Mouse (Mus musculus) forebrain, embryonic 10.5 days (tissue): ENCODE measurements around the gene Tcl1b2. TPM values are rescaled to one million over a fixed set of nuclear protein-coding genes. Genes with fewer than 3 reads are reported as not detected.

ENCODE experiments used
- DNase-seq: peaks from one replicate; pipeline ENCODE4 v3.0.0-alpha.2; 2017; ENCODE audit warnings: low spot score; ENCODE audit errors: extremely low spot score
- H3K27ac ChIP-seq: fragments of 300-500 bp; sonication (generic); 2 replicates; pipeline ENCODE4 v1.5.1; 2016; ENCODE audit warnings: mild to moderate bottlenecking
- H3K27me3 ChIP-seq: fragments of 300-500 bp; sonication (generic); 2 replicates; pipeline ENCODE4 v1.6.1; 2016; ENCODE audit warnings: mild to moderate bottlenecking; ENCODE audit not compliant: poor library complexity, severe bottlenecking
- H3K36me3 ChIP-seq: fragments of 300-500 bp; sonication (generic); replicated peaks from 2 replicates; pipeline ENCODE4 v1.6.1; 2016; ENCODE audit warnings: mild to moderate bottlenecking, moderate library complexity
- H3K4me1 ChIP-seq: fragments of 300-500 bp; sonication (generic); 2 replicates; pipeline ENCODE4 v1.6.1; 2016
- H3K4me3 ChIP-seq: fragments of 300-500 bp; sonication (generic); 2 replicates; pipeline ENCODE4 v1.5.1; 2016; ENCODE audit warnings: mild to moderate bottlenecking, moderate library complexity
- H3K9me3 ChIP-seq: fragments of 300-500 bp; sonication (generic); 2 replicates; pipeline ENCODE4 v1.6.1; 2016; ENCODE audit warnings: mild to moderate bottlenecking, moderate library complexity
- WGBS: fragments of 180-500 bp; shearing (Covaris S2); methylation state at CpG from one replicate; pipeline ENCODE4 v1.1.7; 2016; 5-methylcytosine and 5-hydroxymethylcytosine counted together
- polyA plus RNA-seq: library from polyadenylated mRNA; unstranded; fragments of >200 nt; fragmentation: Nextera tagmentation; extraction: Ambion mirVana; gene quantifications from 2 replicates; pipeline ENCODE4 v1.2.1, GENCODE M21; 2016

The Tcl1b2 gene
- not detected in 2 replicates for polyA plus RNA-seq

GRCm38 (mm10) chr12:105145714-105146113 is at the start of gene Tcl1b2:
Gene Tcl1b2, plus strand, starts transcription at chr12:105146014.
- Histone ChIP-seq H3K36me3 (no peaks in the 10 kb centered on the region), H3K9me3 (no peaks in the 10 kb centered on the region), H3K27me3 (no peaks in the 10 kb centered on the region), H3K27ac (no peak within 1 kb of the TSS), H3K4me3 (no peak within 1 kb of the TSS), H3K4me1 (no peaks in the 10 kb centered on the region)
- DNase-seq: no peak
- WGBS: 85% methylated on average over 3 of the region's 3 CpGs

GRCm38 (mm10) chr12:105099466-105100044 is 46.3 kb upstream of the Tcl1b2 start:
- no peak overlapping the region for H3K4me3 ChIP-seq
- no peak for DNase-seq
- peaks cover 12% of the 10 kb centered on the region; the same call in 1 of the 2 replicates for H3K27me3 ChIP-seq
- H3K9me3 ChIP-seq: no peaks in the 10 kb centered on the region
- no peaks in the 10 kb centered on the region for H3K36me3 ChIP-seq
- H3K4me1 ChIP-seq: peaks cover 14% of the 10 kb centered on the region; the same call in 1 of the 2 replicates
- H3K27ac ChIP-seq: no peak overlapping the region
- WGBS: 68% methylated on average over 9 of the region's 9 CpGs

- Histone ChIP-seq H3K27me3 (peaks cover 12% of the 10 kb centered on the region; the same call in 1 of the 2 replicates), H3K9me3 (no peaks in the 10 kb centered on the region), H3K4me1 (peaks cover 14% of the 10 kb centered on the region; the same call in 1 of the 2 replicates), H3K4me3 (no peak overlapping the region), H3K36me3 (no peaks in the 10 kb centered on the region), H3K27ac (no peak overlapping the region)
- no peak for DNase-seq
- 67% methylated on average over 8 of the region's 8 CpGs for WGBS
Observed at GRCm38 (mm10) chr12:105102901-105103300, 42.9 kb upstream of the Tcl1b2 start.

- H3K4me1 ChIP-seq: peaks cover 14% of the 10 kb centered on the region; the same call in 1 of the 2 replicates
- WGBS: 10% methylated on average over 4 of the region's 4 CpGs
- no peaks in the 10 kb centered on the region for H3K9me3 ChIP-seq
- H3K36me3 ChIP-seq: no peaks in the 10 kb centered on the region
- peak; percentile 85 for DNase-seq
- no peak overlapping the region for H3K4me3 ChIP-seq
- peaks cover 12% of the 10 kb centered on the region; the same call in 1 of the 2 replicates for H3K27me3 ChIP-seq
- no peak overlapping the region for H3K27ac ChIP-seq
Observed at GRCm38 (mm10) chr12:105104036-105104435, 41.8 kb upstream of the Tcl1b2 start.

GRCm38 (mm10) chr12:105105326-105105725 is 40.5 kb upstream of the Tcl1b2 start:
- Histone ChIP-seq H3K4me1 (peaks cover 12% of the 10 kb centered on the region; the same call in 1 of the 2 replicates), H3K36me3 (no peaks in the 10 kb centered on the region), H3K4me3 (no peak overlapping the region), H3K27ac (no peak overlapping the region), H3K27me3 (peaks cover 12% of the 10 kb centered on the region; the same call in 1 of the 2 replicates), H3K9me3 (no peaks in the 10 kb centered on the region)
- DNase-seq: no peak
- WGBS: 87% methylated on average over 5 of the region's 5 CpGs

- H3K27me3 ChIP-seq: no peaks in the 10 kb centered on the region
- WGBS: 91% methylated on average over 4 of the region's 4 CpGs
- no peak overlapping the region for H3K4me3 ChIP-seq
- no peak for DNase-seq
- H3K9me3 ChIP-seq: no peaks in the 10 kb centered on the region
- H3K4me1 ChIP-seq: peaks cover 12% of the 10 kb centered on the region
- H3K36me3 ChIP-seq: no peaks in the 10 kb centered on the region
- no peak overlapping the region for H3K27ac ChIP-seq
Observed at GRCm38 (mm10) chr12:105108856-105109255, 37.0 kb upstream of the Tcl1b2 start.

GRCm38 (mm10) chr12:105109406-105109805 is 36.4 kb upstream of the Tcl1b2 start:
- Histone ChIP-seq H3K9me3 (no peaks in the 10 kb centered on the region), H3K4me3 (no peak overlapping the region), H3K27ac (no peak overlapping the region), H3K27me3 (no peaks in the 10 kb centered on the region), H3K4me1 (peaks cover 12% of the 10 kb centered on the region), H3K36me3 (no peaks in the 10 kb centered on the region)
- 76% methylated on average over 3 of the region's 3 CpGs for WGBS
- no peak for DNase-seq

- DNase-seq: no peak
- no peak overlapping the region for H3K4me3 ChIP-seq
- no peaks in the 10 kb centered on the region for H3K27me3 ChIP-seq
- no peak overlapping the region for H3K27ac ChIP-seq
- H3K4me1 ChIP-seq: peaks cover 12% of the 10 kb centered on the region
- 75% methylated on average over 4 of the region's 4 CpGs for WGBS
- no peaks in the 10 kb centered on the region for H3K9me3 ChIP-seq
- no peaks in the 10 kb centered on the region for H3K36me3 ChIP-seq
Observed at GRCm38 (mm10) chr12:105109812-105110211, 36.0 kb upstream of the Tcl1b2 start.

GRCm38 (mm10) chr12:105112321-105112988 is 33.4 kb upstream of the Tcl1b2 start:
- DNase-seq: no peak
- 72% methylated on average over 13 of the region's 13 CpGs for WGBS
- no peak overlapping the region for H3K4me3 ChIP-seq

GRCm38 (mm10) chr12:105116648-105117047 is 29.2 kb upstream of the Tcl1b2 start:
- Histone ChIP-seq H3K27me3 (no peaks in the 10 kb centered on the region), H3K36me3 (no peaks in the 10 kb centered on the region), H3K9me3 (no peaks in the 10 kb centered on the region), H3K4me1 (peaks cover 6% of the 10 kb centered on the region), H3K27ac (no peak overlapping the region), H3K4me3 (no peak overlapping the region)
- DNase-seq: no peak
- 91% methylated on average over 1 of the region's 1 CpGs for WGBS

More at GRCm38 (mm10) chr12:105112321-105112988, 33.4 kb upstream of the Tcl1b2 start:
- Histone ChIP-seq H3K27me3 (no peaks in the 10 kb centered on the region), H3K4me1 (peaks cover 12% of the 10 kb centered on the region), H3K9me3 (no peaks in the 10 kb centered on the region), H3K36me3 (no peaks in the 10 kb centered on the region), H3K27ac (no peak overlapping the region)

GRCm38 (mm10) chr12:105125362-105125761 is 20.5 kb upstream of the Tcl1b2 start:
- H3K4me1 ChIP-seq: no peaks in the 10 kb centered on the region

GRCm38 (mm10) chr12:105126516-105126915 is 19.3 kb upstream of the Tcl1b2 start:
- no peaks in the 10 kb centered on the region for H3K36me3 ChIP-seq
- 42% methylated on average over 4 of the region's 4 CpGs for WGBS

More at GRCm38 (mm10) chr12:105125362-105125761, 20.5 kb upstream of the Tcl1b2 start:
- Histone ChIP-seq H3K27ac (no peak overlapping the region), H3K27me3 (no peaks in the 10 kb centered on the region), H3K9me3 (no peaks in the 10 kb centered on the region), H3K4me3 (no peak overlapping the region), H3K36me3 (no peaks in the 10 kb centered on the region)
- DNase-seq: no peak
- 91% methylated on average over 6 of the region's 6 CpGs for WGBS

GRCm38 (mm10) chr12:105127607-105128006 is 18.2 kb upstream of the Tcl1b2 start:
- Histone ChIP-seq H3K4me1 (no peaks in the 10 kb centered on the region), H3K27me3 (no peaks in the 10 kb centered on the region), H3K27ac (no peak overlapping the region), H3K9me3 (no peaks in the 10 kb centered on the region), H3K4me3 (no peak overlapping the region), H3K36me3 (no peaks in the 10 kb centered on the region)
- DNase-seq: no peak
- 89% methylated on average over 2 of the region's 2 CpGs for WGBS

More at GRCm38 (mm10) chr12:105126516-105126915, 19.3 kb upstream of the Tcl1b2 start:
- Histone ChIP-seq H3K27ac (no peak overlapping the region), H3K9me3 (no peaks in the 10 kb centered on the region), H3K4me1 (no peaks in the 10 kb centered on the region), H3K27me3 (no peaks in the 10 kb centered on the region), H3K4me3 (no peak overlapping the region)
- no peak for DNase-seq
